In the genomic region with DNA sequence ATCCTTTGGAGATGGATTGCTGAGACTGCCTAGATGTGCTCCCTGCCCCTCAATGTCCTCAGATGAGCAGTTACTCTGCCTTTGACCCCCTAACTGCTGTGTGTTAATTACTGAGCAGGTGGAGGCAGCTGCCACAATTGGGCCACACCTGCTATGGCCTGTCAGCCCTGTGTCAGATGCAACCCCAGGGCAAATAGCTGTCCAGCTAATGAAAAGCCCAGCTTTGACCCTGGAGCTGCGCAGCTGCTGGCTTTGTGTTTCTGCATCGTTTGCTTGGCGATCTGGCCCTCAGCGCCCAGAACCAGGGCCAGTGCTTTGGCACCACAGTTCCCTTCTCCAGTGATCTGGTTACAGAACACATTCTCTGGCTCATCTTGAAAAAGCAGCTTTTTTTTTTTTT, we compare ENCODE assay signal across 13 mouse cellular contexts. TPM values are rescaled to one million over a fixed set of nuclear protein-coding genes. Genes with fewer than 3 reads are reported as not detected.
DNase-seq lines count a peak whose midpoint lies in the region; ATAC-seq lines count a peak whose summit lies in the region.
"Had no signal": no experiment of that assay in that cellular context is flagged by ENCODE, and none has a peak within 500 bp of the region (broad histone marks: within the 10 kb centered on the region; RNA-seq: fewer than 3 reads in every experiment).

No protein-coding gene starts in this region.

- ATAC-seq in limb, embryonic 11.5 days (ENCODE audit: insufficient number of reproducible peaks, low FRiP score, low TSS enrichment, low read depth) = no peak
- no peak for ATAC-seq in neural tube, embryonic 11.5 days (ENCODE audit: insufficient read depth, low FRiP score, low TSS enrichment)
- ATAC-seq: liver, embryonic 12.5 days had no signal

- H3K9ac ChIP-seq in limb, embryonic 11.5 days (ENCODE audit: low read length) = no peak overlapping the region
- no peak overlapping the region for H3K9ac ChIP-seq in neural tube, embryonic 11.5 days (ENCODE audit: low read length)
- H3K9ac ChIP-seq: heart, embryonic 12.5 days; liver, embryonic 12.5 days had no signal

- peaks cover 3% of the 10 kb centered on the region for H3K4me1 ChIP-seq in limb, embryonic 11.5 days (ENCODE audit: control insufficient read depth, insufficient read depth, low read length)
- peaks cover 60% of the 10 kb centered on the region for H3K4me1 ChIP-seq in limb, embryonic 10.5 days
- peaks cover 56% of the 10 kb centered on the region for H3K4me1 ChIP-seq in embryonic facial prominence, embryonic 10.5 days
- H3K4me1 ChIP-seq in neural tube, embryonic 11.5 days (ENCODE audit: control insufficient read depth, insufficient read depth, low read length) = peaks cover 5% of the 10 kb centered on the region; the same call in 1 of the 2 replicates
- H3K4me1 ChIP-seq: heart, embryonic 12.5 days; liver, embryonic 12.5 days had no signal

- 38% methylated on average over 4 of the region's 4 CpGs for WGBS in limb, embryonic 11.5 days
- WGBS in limb, embryonic 10.5 days = 46% methylated on average over 4 of the region's 4 CpGs
- 31% methylated on average over 4 of the region's 4 CpGs for WGBS in embryonic facial prominence, embryonic 10.5 days
- 26% methylated on average over 4 of the region's 4 CpGs for WGBS in neural tube, embryonic 11.5 days

- no peaks in the 10 kb centered on the region for H3K36me3 ChIP-seq in limb, embryonic 11.5 days (ENCODE audit: control insufficient read depth, insufficient read depth, low read length)
- H3K36me3 ChIP-seq in limb, embryonic 10.5 days = no peaks in the 10 kb centered on the region
- H3K36me3 ChIP-seq in embryonic facial prominence, embryonic 10.5 days (replicated peaks) = no peaks in the 10 kb centered on the region
- no peaks in the 10 kb centered on the region for H3K36me3 ChIP-seq in neural tube, embryonic 11.5 days (ENCODE audit: control insufficient read depth, insufficient read depth, low read length)
- H3K36me3 ChIP-seq: G1E; heart, embryonic 12.5 days; liver, embryonic 12.5 days had no signal

- H3K27ac ChIP-seq in limb, embryonic 11.5 days (replicated peaks; ENCODE audit: low read depth, low read length) = no peak overlapping the region
- H3K27ac ChIP-seq in limb, embryonic 10.5 days = no peak overlapping the region
- peak overlapping the region; percentile 32; the same call in 1 of the 2 replicates for H3K27ac ChIP-seq in embryonic facial prominence, embryonic 10.5 days (replicated peaks)
- 0 out of 2 replicates have a peak overlapping the region, but pooled peaks have one; percentile 39 for H3K27ac ChIP-seq in neural tube, embryonic 11.5 days (ENCODE audit: low read depth, low read length)
- H3K27ac ChIP-seq: layer of hippocampus, adult 2 months; liver, embryonic 12.5 days had no signal

- H3K27me3 ChIP-seq in limb, embryonic 11.5 days (ENCODE audit: control insufficient read depth, insufficient read depth, low read length) = no peaks in the 10 kb centered on the region
- no peaks in the 10 kb centered on the region; the same call in 1 of the 2 replicates for H3K27me3 ChIP-seq in limb, embryonic 10.5 days (ENCODE audit: low read depth, poor library complexity, severe bottlenecking)
- H3K27me3 ChIP-seq in embryonic facial prominence, embryonic 10.5 days (replicated peaks; ENCODE audit: low read depth, poor library complexity, severe bottlenecking) = peaks cover 14% of the 10 kb centered on the region; the same call in 1 of the 2 replicates
- no peaks in the 10 kb centered on the region for H3K27me3 ChIP-seq in neural tube, embryonic 11.5 days (ENCODE audit: control insufficient read depth, insufficient read depth, low read length)
- H3K27me3 ChIP-seq: heart, embryonic 12.5 days had no signal

- no peak overlapping the region for H3K4me2 ChIP-seq in limb, embryonic 11.5 days (ENCODE audit: low read depth, severe bottlenecking)
- no peak overlapping the region for H3K4me2 ChIP-seq in neural tube, embryonic 11.5 days (ENCODE audit: low read depth)
- H3K4me2 ChIP-seq: heart, embryonic 12.5 days; liver, embryonic 12.5 days had no signal

- H3K9me3 ChIP-seq in limb, embryonic 11.5 days (ENCODE audit: control insufficient read depth, low read length) = no peaks in the 10 kb centered on the region
- no peaks in the 10 kb centered on the region for H3K9me3 ChIP-seq in limb, embryonic 10.5 days (replicated peaks)
- H3K9me3 ChIP-seq in embryonic facial prominence, embryonic 10.5 days = no peaks in the 10 kb centered on the region
- no peaks in the 10 kb centered on the region for H3K9me3 ChIP-seq in neural tube, embryonic 11.5 days (ENCODE audit: control insufficient read depth, low read length)
- H3K9me3 ChIP-seq: G1E; heart, embryonic 12.5 days; liver, embryonic 12.5 days had no signal

- peak; percentile 41 for DNase-seq in limb, embryonic 11.5 days (ENCODE audit: low spot score)
- DNase-seq in limb, embryonic 10.5 days (ENCODE audit: low spot score) = no peak
- DNase-seq in embryonic facial prominence, embryonic 10.5 days (ENCODE audit: low spot score) = peak; percentile 53
- peak; percentile 24 to 52 for DNase-seq in gastrocnemius, postnatal 4 days (ENCODE audit: low spot score in 2 of 2)
- peak; percentile 49 for DNase-seq in neural tube, embryonic 11.5 days (ENCODE audit: low spot score)
- no peak for DNase-seq in c-Kit-positive CD71-positive TER-119-positive erythroid progenitor cells, embryonic 14.5 days (ENCODE audit: low spot score)
- no peak for DNase-seq in T-cell, adult 2 months (ENCODE audit: low spot score)
- DNase-seq: adrenal gland, adult 2 months; cerebellum, postnatal 25 days had no signal

- no peak overlapping the region for H3K4me3 ChIP-seq in limb, embryonic 11.5 days (ENCODE audit: low read depth, low read length)
- no peak overlapping the region for H3K4me3 ChIP-seq in limb, embryonic 10.5 days
- H3K4me3 ChIP-seq in embryonic facial prominence, embryonic 10.5 days = no peak overlapping the region
- H3K4me3 ChIP-seq in neural tube, embryonic 11.5 days (ENCODE audit: low read depth, low read length) = no peak overlapping the region
- H3K4me3 ChIP-seq: heart, embryonic 12.5 days; layer of hippocampus, adult 2 months; liver, embryonic 12.5 days had no signal

RNA-seq across cellular contexts. Expression of gene Glce, which starts 43.7 kb away (rescaled TPM):
- polyA plus RNA-seq in limb, embryonic 11.5 days (2014; fragmentation: Nextera tagmentation; extraction: Ambion mirVana) = 24.1 and 25.0 TPM in 2 replicates
- polyA plus RNA-seq in limb, embryonic 10.5 days (2016; fragmentation: Nextera tagmentation; extraction: Ambion mirVana) = 22.9 and 27.5 TPM in 2 replicates
- 26.6 and 26.8 TPM in 2 replicates for polyA plus RNA-seq in embryonic facial prominence, embryonic 10.5 days (2016; fragmentation: Nextera tagmentation; extraction: Ambion mirVana)
- total RNA-seq in gastrocnemius, postnatal 4 days (2021) = 10 to 100 TPM; 21.7 to 23.0 TPM
- 24.6 and 28.1 TPM in 2 replicates for polyA plus RNA-seq in neural tube, embryonic 11.5 days (2014; fragmentation: Nextera tagmentation; extraction: Ambion mirVana)

Comparison
In these comparisons a context has a peak if more than half of its experiments do, and no peak if none do; other contexts are left out.
1. DNase-seq: peak in limb, embryonic 11.5 days (single experiment), embryonic facial prominence, embryonic 10.5 days (single experiment), gastrocnemius, postnatal 4 days (2 of 2) and neural tube, embryonic 11.5 days (single experiment); none in limb, embryonic 10.5 days (single experiment), c-Kit-positive CD71-positive TER-119-positive erythroid progenitor cells, embryonic 14.5 days (single experiment) and T-cell, adult 2 months (single experiment).
2. H3K27ac ChIP-seq: peak in embryonic facial prominence, embryonic 10.5 days (single experiment) and neural tube, embryonic 11.5 days (single experiment); none in limb, embryonic 11.5 days (single experiment) and limb, embryonic 10.5 days (single experiment).